Mouse (Mus musculus) thymus, postnatal 36 days (tissue): ENCODE measurements around the gene Tk1.
"Not testable (repeated sequence)": the region's sequence is repeated elsewhere in the genome, so short reads cannot be mapped to it uniquely, and the experiment has no call there.

Experiments used
- DNase-seq, 2 experiments: peaks; one replicate each; pipeline ENCODE4 v3.0.0; 2022; ENCODE audit warnings: mixed read lengths in 2 of 2

Tk1 gene

DNA sequence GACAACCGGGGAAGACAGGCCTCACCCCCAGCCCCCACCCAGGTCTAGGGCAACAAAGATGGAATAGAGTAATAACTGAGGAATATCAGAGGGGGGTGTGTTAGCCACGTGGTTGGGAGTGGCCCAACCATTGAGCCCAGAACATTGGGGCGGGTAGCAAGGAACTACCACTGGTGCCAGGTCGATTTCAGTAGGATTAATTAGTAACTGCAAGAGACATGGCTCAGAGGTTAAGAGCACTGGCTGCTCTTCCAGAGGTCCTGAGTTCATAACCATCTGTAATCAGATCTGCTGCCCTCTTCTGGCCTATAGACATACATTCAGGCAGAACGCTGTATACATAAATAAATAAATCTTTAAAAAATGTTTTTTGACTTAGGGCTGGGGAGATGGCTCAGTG is 20.7 kb upstream of the Tk1 start:
- no peak for DNase-seq

DNA sequence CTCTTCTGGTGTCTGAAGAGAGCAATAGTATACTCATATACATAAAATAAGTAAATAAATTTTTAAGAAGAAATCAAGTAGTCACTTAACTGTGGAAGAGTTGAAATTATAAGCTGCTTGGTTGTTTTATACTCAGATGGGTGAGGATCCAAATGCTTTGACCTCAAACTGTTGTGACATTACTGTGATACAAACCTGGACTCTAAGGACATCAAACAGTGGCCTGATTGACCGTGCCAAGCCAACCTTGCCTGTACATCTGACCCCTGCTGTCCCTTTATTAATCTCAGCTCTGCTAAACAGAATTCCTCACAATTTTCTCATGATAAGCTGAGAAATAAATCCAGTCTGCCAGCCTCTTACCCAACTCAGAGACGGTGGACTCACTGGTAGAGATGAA is 19.8 kb upstream of the Tk1 start:
- no peak for DNase-seq

DNA sequence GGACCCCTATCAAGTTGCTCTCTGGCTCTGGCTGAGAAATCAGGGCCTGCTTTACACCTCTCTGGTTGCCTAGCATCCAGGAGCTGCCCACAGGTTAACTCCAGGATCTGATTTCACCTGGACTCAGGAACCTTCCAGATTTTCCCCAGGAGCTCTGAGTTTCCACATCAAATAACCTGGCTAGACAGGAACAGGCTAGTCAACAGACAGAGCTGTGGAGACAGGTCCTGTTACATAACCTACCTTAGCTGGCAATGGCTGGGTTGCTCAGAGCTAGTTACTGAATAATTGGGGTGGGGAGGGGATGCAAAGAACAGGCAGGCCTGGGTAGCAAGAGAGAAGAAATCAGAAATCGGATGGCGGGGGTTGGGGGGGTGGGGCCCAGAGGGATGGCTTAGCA is 19.1 kb upstream of the Tk1 start:
- no peak for DNase-seq

DNA sequence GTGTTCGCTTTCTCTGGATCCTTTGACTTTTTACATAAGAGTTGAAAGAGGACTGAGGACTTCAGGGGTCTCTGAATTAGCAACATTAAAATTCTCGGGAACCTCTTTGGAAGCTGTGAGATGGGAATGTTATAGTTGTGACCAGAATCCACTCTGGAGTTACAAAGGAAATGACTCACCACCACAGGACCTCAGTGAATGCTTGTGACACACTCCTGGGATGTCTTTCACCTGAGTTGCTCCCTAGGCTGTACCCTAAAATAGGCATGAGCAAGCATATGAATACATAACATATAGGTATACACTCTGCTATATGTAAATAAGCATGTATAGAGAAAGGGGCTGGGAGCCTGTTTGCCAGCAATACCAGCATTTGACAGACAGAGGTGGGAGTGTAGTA is 17.5 kb upstream of the Tk1 start:
- no peak for DNase-seq

DNA sequence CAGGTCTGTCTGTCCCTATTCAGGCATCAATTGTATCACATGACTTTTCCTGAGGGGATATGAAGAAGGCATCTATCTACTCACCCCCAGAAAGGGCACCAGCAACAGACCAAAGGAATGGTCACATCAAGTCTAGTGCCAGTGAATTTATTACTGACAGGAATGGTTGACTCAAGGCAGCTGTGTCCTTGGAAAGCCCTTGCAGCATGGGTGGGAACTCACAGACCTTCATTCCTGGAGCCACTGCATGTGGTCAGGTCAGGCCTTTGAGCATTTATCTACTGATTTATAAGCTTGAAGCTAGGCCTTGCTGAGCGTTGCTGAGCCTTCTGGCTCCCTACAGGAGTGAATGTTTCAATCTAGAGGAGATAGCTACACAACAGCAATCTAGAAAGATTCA is 15.0 kb upstream of the Tk1 start:
- DNase-seq: no peak

DNA sequence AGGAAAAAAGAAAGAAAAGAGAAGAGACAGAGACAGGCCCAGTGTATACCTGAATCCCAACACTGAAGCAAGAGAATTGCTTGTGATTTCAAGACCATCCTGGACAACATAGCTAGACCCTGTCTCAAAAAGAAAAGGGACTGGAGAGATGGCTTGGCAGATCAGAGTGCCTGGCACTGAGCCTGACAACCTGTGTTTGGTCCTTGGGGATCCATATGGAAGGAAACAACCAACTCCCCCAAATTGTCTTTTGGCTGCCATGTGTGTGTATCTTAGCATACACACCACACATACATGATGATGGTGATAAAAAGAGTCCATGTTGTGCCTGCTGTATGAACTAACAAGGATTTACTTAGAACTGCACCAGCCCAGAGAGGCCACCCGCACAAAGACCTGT is 13.1 kb upstream of the Tk1 start:
- DNase-seq: no peak

DNA sequence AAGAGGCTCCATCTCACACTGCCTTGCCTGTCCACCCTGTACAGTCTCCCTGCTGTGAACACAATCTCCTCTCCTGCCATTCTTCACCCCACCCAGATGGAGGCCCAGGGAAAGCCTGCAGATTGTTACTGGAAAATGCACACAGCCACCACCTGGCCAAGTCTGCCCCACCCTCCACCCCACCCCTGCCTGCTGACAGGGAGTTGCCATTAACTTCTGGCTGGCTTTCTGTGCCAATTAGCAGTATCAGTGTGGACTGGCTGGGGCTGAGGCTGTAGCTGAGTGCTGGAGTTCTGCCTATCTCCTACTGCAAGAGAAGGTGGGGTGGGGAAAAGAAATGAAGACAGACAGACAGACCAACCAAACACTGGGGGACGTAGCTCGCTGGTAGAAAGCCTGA is 12.7 kb upstream of the Tk1 start:
- no peak for DNase-seq

DNA sequence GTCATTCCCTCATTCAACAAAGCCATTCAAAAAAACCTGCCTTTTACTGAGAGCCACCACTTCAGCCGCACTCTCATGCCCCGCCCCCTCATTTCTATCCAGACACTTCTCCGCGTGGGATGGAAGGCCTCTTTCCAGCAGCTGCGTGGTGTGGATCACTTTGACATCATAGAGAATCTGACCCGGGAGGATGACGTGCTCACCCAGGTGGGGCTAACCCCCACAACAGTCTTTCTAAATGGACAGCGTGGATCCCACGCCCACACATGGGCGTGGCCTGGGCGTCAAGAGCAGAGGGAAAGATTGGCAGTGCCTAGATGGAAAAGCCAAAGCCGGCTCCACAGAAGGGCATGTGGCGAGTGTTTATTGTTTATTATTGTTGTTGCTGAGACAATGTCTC is 10.4 kb upstream of the Tk1 start:
- no peak for DNase-seq

DNA sequence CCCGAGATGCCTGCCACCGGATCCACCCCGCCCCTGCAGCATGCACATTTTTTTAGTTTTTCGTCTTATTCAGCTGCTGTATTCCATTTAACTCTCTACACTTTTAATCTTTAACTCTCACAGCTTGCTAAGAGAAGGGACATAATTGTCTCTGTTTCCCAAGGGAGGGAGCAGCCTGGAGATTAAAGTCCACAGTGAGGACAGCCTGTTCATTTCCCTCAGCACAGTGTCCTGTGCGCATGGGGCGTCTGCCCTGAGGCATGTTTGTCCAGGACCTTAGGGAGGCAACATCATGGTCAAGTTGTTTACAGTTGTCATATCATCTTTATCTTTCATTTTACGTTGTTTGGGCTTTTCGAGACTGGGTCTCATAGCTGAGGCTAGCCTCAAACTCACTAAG is 8.2 kb upstream of the Tk1 start:
- DNase-seq: no peak

DNA sequence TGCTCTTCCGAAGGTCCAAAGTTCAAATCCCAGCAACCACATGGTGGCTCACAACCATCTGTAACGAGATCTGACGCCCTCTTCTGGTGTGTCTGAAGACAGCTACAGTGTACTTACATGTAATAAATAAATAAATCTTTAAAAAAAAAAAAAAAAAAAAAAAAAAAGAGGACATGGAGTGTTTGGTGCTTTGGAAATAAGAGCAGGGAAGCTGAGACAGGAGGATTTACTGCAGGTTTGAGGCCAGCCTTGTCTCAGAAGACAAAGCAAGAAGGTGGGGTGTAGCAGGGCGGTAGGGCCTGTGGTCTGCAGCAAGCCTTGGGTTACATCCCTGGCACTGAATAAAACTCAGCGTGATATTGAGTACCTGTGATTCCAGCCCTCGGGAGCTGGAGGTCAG is 7.6 kb upstream of the Tk1 start:
- DNase-seq: not testable (repeated sequence)

DNA sequence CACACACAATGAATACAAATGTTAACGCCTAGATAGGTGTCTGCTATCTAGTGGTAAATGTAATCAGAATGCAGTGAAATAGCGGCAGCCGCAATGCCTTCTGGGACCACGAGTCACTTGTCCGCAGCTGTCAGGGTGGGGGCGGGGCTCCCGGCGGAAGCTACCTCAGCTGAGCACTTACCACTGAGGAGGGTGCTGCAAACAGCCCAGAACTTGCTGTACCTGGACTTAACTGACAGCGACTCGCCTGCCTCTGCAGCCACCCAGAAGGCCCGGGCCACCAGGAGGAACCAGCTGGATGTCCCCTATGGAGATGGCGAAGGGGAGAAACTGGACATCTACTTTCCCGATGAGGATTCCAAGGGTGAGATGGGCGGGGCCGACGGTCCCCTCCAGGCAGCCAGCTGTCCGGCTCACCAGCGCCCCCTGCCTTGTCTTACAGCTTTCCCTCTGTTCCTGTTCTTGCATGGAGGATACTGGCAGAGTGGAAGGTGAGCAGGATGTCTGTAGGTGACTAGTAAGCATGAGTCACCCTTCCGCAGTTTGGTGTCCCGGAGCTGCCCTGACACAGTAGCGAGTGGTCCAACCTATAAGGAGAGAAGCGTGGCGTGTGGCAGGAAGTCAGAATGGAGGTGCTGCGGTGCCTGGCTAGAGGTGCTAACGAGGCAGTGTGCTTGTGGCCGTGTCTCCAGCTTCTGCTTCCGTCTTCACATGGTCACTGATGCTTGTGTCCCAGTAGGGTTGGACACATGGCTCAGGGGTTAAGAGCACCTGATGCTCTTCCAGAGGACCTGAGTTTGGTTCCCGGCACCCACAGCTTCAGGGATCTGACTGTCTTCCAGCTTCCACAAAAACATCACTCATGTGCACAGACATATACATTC is 6.4 kb upstream of the Tk1 start:
- peak; percentile 92 to 95 for DNase-seq

DNA sequence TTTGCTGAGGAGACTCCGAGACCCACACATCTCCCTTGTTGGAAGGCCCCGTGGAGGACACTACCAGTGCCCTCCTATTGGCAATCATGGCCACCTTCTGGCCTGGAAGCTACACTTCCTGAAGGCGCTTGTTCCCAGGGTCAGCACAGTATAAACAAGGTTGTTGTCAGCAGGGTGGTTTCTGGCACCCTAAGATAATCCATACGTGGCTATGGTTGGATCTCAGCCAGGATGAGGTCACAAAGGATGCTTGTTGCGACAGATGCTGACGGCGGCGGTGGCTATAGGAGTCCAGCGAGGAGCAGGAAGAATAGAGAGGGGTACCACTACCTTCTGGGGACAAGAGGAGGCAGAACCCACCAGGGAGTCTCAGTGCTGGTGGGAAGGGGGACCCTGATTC is 4.5 kb upstream of the Tk1 start:
- DNase-seq: no peak

DNA sequence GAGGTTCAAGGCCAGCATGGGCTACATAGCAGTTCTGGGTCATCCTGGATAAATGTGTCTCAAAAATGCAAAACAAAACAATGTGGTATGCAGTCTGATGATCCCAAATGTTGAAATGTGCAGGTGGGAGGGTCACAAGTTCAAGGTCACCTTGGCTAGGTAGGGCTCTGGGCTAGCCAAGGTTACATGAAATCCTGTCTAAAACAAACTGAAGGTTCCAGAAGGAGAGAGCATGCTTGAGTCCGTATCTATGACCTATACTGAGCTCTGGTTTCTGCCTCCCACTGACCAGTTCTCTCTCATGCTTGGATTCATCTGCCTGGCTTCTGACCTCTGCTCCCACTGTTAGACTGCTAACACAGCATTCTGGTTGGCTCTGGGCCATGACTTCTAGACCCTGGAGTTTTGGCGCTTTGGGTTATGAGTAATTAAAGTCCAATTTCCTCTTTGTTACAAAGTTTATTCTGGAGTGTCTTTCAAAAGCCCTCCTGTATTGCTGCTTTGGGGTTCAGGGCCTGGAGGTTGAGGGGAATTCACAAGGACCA is 3.9 kb upstream of the Tk1 start:
- DNase-seq: no peak

DNA sequence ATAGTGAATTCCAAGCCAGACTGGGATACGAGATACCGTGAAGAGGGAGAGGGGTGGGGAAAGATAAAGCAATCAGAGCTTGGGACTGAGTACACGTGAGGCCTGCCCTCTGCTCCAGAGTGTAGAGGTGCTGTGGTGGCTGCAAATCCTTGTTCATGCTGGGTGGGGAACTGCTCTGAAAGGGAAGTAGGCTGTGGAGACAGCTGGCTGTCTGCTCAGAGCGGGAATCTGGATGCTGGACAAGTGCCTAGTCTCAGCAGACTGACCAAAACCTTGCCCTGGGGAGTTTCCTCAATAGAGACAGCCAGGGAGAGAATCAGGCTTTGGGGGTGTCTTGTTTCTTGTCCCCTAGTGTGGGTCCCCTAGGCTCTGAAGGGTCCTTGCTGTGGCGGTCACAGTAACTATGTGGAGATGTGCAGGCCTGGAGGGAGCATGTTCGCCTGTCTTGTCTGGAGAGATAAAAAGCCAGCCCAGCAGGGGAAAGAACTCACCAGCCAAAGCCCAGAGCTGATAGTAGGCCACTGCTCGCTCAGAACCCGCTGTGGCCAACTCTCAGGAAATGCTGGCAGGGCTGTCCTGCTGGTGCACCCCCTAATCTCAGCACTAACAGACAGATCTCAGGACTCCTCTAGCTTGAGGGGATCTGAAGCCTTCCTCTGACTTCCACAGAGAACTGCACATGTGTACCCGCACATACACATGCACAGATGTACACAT is 3.2 kb upstream of the Tk1 start:
- DNase-seq: no peak

DNA sequence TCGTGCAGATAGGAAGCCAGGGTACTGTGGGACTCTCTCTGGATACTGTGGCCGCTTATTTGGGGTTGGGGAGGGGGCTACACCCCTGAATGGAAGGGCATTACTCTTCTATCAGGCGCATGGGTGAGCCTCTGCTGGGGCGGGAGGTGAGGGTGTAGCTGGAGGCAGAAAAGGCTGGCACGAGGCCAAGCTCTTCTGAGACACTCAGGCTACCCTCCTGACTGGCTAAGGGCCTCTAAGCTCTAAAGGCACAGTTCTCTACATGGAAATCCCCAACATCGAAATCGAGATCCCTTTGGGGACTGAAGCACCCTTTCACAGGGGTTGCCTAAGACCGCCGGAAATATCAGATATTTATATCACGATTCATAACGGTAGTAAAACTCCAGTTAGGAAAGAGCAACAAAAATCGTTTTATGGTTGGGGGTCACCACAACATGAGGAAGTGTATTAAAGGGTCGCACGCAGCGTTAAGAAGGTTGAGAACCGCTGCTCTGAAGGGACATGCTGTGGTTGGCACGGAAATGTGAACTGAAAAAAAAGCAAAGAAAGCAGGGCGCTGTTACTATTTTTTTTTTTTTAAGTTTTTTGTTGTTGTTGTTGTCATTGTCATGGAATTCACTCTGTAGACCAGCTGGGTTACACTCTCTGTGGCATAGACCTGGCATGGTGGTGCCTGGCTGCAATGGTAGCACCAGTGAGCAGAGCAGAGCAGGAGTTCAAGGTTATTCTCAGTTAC is 2.4 kb upstream of the Tk1 start:
- peak; percentile 58 to 67 for DNase-seq

DNA sequence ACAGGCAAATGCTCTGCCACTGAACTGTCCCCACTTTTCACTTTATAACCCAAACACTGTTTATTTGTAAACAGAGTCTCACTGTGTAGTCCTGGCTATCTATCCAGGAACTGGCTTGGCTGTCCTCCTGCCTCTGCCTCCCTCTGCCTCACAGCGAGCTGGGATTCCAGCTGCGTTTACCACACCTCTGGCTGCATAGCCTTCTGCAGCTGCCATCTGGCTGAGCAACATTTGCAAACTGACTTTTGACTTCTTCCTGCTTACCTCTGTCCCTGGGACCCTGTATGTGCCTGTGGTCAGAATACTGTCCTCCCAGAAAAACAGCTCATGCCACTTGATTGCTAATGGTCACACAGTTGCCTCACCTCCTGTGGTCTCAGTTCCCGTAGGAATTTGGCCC is 1.5 kb upstream of the Tk1 start:
- DNase-seq: peak; percentile 35 to 58

DNA sequence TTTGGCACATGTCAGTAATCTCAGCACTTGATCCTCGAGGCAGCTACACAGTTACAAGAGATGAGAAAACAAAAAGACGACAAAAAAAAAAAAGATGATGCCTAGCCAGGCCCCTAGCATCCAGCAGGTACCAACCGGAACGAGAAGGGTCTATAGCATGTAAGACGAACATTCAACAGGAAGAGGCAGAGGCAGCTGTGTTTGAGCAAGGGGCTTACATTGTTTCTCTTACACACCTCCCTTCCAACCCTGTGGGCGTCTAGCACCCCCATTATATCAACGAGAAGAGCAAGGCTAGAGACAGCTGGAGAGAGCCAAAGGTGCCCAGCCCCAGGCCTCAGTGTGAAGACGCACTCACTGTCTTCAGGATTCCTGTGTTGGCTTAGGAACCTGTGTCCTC is 1.0 kb upstream of the Tk1 start:
- DNase-seq: no peak

DNA sequence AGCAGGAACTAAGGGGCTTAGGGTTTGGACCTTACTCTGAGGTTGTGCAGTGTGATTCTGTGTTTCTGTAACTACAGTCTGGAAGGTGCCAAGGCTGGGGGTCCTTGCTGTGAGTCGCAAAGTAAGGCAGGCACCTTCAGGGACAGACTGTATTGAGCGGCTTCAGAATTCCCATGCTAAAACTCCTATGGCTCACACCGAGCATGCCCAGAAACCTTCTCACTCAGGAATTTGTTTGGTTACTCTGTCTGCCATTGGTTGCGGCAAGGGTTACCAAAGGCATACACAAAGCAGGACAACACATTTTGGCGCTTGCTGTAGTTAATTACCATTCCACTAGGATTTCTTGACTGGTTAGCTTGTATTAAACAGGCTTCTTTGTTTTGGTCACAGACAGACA is 272 bp upstream of the Tk1 start:
- DNase-seq: no peak

DNA sequence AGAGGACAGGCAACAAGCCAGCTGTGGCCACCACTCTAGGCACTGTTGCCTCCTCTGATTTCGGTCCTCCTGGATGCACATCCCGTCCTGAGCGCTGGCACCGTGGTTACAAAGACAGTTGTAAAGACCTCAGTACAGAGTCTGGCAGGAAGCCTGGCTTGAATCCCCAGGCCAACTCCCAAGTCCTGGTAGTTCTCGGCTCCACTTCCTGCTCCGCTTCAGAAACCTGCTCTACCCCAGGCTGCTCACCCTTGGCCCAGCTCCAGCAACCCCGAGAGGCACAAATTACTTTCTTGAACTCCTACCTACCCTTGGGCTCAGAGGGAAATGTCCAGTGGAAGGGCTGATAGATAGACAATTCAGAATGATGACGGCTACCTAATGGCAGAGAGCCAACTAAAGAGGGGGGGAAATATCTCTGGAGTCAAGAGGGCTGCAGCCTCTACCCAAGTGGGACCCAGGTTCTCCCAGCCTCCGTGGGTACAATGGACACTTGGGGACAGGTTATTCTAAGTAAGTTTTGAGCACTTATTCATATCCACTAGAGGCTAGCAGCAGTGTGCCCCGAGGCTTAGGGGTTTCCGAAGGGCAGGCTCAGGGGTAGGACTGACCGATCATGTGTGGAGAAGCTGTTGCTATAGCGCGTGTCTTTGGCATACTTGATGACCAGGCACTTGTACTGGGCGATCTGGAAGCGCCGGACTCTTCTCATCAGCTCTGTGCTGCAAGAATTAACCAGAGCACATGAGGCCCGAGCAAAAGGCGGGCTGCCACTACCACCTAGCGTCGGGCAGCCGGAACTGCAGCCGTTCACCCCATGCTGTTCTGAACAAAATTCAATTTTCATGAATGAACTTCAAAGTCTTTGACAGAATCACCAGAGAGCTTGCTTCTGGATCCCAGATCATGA is 1.6 kb downstream of the Tk1 start:
- DNase-seq: peak; percentile 77 to 79

DNA sequence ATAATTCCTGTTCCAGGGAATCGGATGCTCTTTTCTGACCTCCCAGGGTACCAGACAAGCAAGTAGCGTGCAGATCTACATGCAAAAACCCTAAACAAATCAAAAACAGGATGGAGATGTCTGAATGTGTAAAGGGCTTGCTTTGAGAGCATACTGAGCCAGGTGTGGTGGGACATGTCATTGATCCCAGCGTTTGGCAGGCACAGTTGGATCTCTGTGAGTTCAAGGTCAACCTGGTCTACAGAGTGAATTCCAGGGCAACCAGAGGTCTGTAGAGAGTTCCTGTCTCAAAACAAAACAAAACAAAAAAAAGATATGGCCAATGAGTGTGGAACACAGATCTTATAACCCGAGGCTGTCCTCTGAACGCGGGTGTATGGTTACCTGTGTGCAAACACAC is 2.5 kb downstream of the Tk1 start:
- no peak for DNase-seq

DNA sequence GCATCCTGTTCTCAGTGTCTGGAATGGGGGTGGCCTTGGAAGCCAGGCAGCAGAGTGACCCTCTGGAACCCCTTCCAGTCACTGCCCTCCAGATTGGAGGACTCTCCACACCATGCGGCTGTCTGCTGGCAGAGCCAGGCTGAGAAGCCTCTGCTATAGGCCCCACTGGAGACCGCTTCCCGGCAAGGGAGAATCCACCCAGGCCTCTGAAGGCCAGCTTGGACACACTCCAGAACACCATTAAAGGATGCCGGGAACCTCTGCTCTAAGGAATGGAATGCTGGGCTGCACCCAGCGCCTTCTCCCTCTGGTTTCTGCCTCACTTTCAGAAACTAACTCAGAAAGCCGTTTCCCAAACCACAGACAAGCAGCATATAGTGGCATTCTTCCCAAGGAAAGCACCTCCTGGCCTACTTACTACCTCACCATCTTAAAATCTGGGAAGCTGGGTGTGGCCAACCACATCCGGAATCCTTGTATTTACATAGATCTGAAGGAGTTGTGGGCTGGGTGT is 3.1 kb downstream of the Tk1 start:
- no peak for DNase-seq

DNA sequence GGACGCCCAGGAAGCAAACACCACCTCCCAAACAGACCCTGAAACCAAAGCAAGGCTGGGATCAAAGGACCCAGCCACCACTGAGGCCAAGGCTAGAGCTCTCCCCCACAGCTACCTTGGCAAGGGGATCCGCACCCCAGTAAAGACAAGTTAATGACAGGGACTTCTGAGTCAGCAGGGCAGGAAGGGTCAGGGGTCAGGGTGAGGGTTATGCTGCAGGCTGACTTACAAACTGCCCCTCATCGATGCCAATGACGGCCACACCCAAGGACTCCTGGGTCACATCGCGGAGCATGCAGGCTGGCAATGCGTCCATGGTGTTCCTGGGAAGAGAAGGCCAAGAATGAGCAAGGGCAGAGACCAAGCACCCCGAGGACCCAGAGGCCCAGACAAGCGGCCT is 4.0 kb downstream of the Tk1 start:
- no peak for DNase-seq
